Mouse (Mus musculus) megakaryocyte-erythroid progenitor cell, adult 5-6 weeks (primary cell): ENCODE results near the gene Cyp2d11. TPM values are rescaled to one million over a fixed set of nuclear protein-coding genes. Genes with fewer than 3 reads are reported as not detected.
A peak's percentile ranks its signal among the peaks of the same experiment; 100 is the strongest.
"Not testable (repeated sequence)": the region's sequence is repeated elsewhere in the genome, so short reads cannot be mapped to it uniquely, and the experiment has no call there.

ENCODE experiments used
- ATAC-seq: replicated peaks from 2 replicates; pipeline ENCODE4 v1.8.0; 2016; ENCODE audit warnings: mild to moderate bottlenecking, inconsistent platforms; ENCODE audit not compliant: severe bottlenecking, poor library complexity, low FRiP score, low TSS enrichment
- total RNA-seq, 2 experiments: library from RNA; stranded (forward) in 1 of 2; stranded (reverse) in 1 of 2; fragments of 200-1000, 215-1000 nt in 1 of 2; fragments of >200 nt in 1 of 2; fragmentation: Nextera tagmentation in 1 of 2; gene quantifications; 2 replicates each; pipeline ENCODE4 v1.2.3; 2014 to 2017

Cyp2d11 gene
- total RNA-seq (2014; fragmentation: Nextera tagmentation) (not detected in 2 replicates), total RNA-seq (2017) (not detected in 2 replicates)

- not testable (repeated sequence) for ATAC-seq
These were observed at the start of gene Cyp2d11 for GRCm38 (mm10) chr15:82393922-82394321. Gene Cyp2d11 (minus strand): TSS chr15:82394022.

GRCm38 (mm10) chr15:82437975-82438617, 44.3 kb upstream of the Cyp2d11 start:
- 0 out of 2 replicates have a peak, but pooled peaks have one; percentile 47 for ATAC-seq

GRCm38 (mm10) chr15:82435606-82436005, 41.8 kb upstream of the Cyp2d11 start:
- ATAC-seq = no peak

GRCm38 (mm10) chr15:82435011-82435410, 41.2 kb upstream of the Cyp2d11 start:
- ATAC-seq = no peak

- ATAC-seq = no peak
These were observed 40.7 kb upstream of the Cyp2d11 start for GRCm38 (mm10) chr15:82434541-82434940.

- ATAC-seq = no peak
These were observed 39.8 kb upstream of the Cyp2d11 start for GRCm38 (mm10) chr15:82433621-82434020.

GRCm38 (mm10) chr15:82433137-82433536, 39.3 kb upstream of the Cyp2d11 start, which contains the start of gene Cyp2d9:
Gene Cyp2d9 (plus strand): TSS chr15:82433437.
- ATAC-seq = no peak

- no peak for ATAC-seq
These were observed 29.6 kb upstream of the Cyp2d11 start for GRCm38 (mm10) chr15:82423471-82423870.

- no peak for ATAC-seq
These were observed 29.1 kb upstream of the Cyp2d11 start for GRCm38 (mm10) chr15:82422935-82423334.

- no peak for ATAC-seq
These were observed 24.8 kb upstream of the Cyp2d11 start for GRCm38 (mm10) chr15:82418616-82419015.

GRCm38 (mm10) chr15:82416797-82417789, 23.3 kb upstream of the Cyp2d11 start:
- peak; percentile 93 for ATAC-seq

- ATAC-seq = no peak
These were observed 13.7 kb upstream of the Cyp2d11 start for GRCm38 (mm10) chr15:82407536-82407935.

- ATAC-seq = no peak
These were observed 13.2 kb upstream of the Cyp2d11 start, which contains the start of gene Cyp2d10 for GRCm38 (mm10) chr15:82406981-82407380. Gene Cyp2d10 (minus strand): TSS chr15:82407195.

- no peak for ATAC-seq
These were observed 10.3 kb upstream of the Cyp2d11 start for GRCm38 (mm10) chr15:82404163-82404562.

GRCm38 (mm10) chr15:82403606-82404005, 9.8 kb upstream of the Cyp2d11 start:
- ATAC-seq = no peak

- ATAC-seq = no peak
These were observed 8.9 kb upstream of the Cyp2d11 start for GRCm38 (mm10) chr15:82402741-82403140.

- no peak for ATAC-seq
These were observed 8.3 kb upstream of the Cyp2d11 start for GRCm38 (mm10) chr15:82402106-82402505.

GRCm38 (mm10) chr15:82401516-82401915, 7.7 kb upstream of the Cyp2d11 start:
- no peak for ATAC-seq

GRCm38 (mm10) chr15:82395955-82396354, 2.1 kb upstream of the Cyp2d11 start:
- not testable (repeated sequence) for ATAC-seq

- ATAC-seq = not testable (repeated sequence)
These were observed 3.9 kb downstream of the Cyp2d11 start for GRCm38 (mm10) chr15:82389916-82390315.
